Comparison of ENCODE assay signal across 25 mouse cellular contexts in genomic region chr16:11501611-11502010, GRCm38 (mm10).
DNase-seq lines count a peak whose midpoint lies in the region; ATAC-seq and TF ChIP-seq lines count a peak whose summit lies in the region.
"Had no signal": no experiment of that assay in that cellular context is flagged by ENCODE, and none has a peak within 500 bp of the region (broad histone marks: within the 10 kb centered on the region; RNA-seq: fewer than 3 reads in every experiment).

No protein-coding gene starts in this region.

- H3K36me3 ChIP-seq in heart, embryonic 13.5 days = no peaks in the 10 kb centered on the region
- no peaks in the 10 kb centered on the region for H3K36me3 ChIP-seq in kidney, embryonic 15.5 days
- H3K36me3 ChIP-seq: embryonic facial prominence, embryonic 13.5 days; hindbrain, embryonic 10.5 days; intestine, embryonic 15.5 days; midbrain, embryonic 10.5 days had no signal

- no peak overlapping the region for H3K9ac ChIP-seq in heart, embryonic 13.5 days
- H3K9ac ChIP-seq in kidney, embryonic 15.5 days = no peak overlapping the region
- H3K9ac ChIP-seq: embryonic facial prominence, embryonic 13.5 days; forebrain, embryonic 13.5 days; intestine, embryonic 15.5 days; liver, postnatal 0 days had no signal

- H3K9me3 ChIP-seq in heart, embryonic 13.5 days = no peaks in the 10 kb centered on the region
- no peaks in the 10 kb centered on the region for H3K9me3 ChIP-seq in kidney, embryonic 15.5 days (replicated peaks)
- H3K9me3 ChIP-seq: embryonic facial prominence, embryonic 13.5 days; forebrain, embryonic 13.5 days; hindbrain, embryonic 10.5 days; intestine, embryonic 15.5 days; midbrain, embryonic 10.5 days had no signal

- H3K4me3 ChIP-seq in heart, embryonic 13.5 days = no peak overlapping the region
- no peak overlapping the region for H3K4me3 ChIP-seq in kidney, embryonic 15.5 days (replicated peaks)
- H3K4me3 ChIP-seq: embryonic facial prominence, embryonic 13.5 days; erythroblast, embryonic 14.5 days; forebrain, embryonic 13.5 days; hindbrain, embryonic 10.5 days; intestine, embryonic 15.5 days; layer of hippocampus, adult 2 months; midbrain, embryonic 10.5 days had no signal

- TF ChIP-seq CTCF in Patski (IDR thresholded peaks at IDR 0.05) = no peak

- 47% methylated on average over 2 of the region's 2 CpGs for WGBS in heart, embryonic 13.5 days
- 66% methylated on average over 2 of the region's 2 CpGs for WGBS in kidney, embryonic 15.5 days

- DNase-seq in heart, adult 9 months (ENCODE audit: low spot score in 2 of 2) = no peak
- no peak for DNase-seq in kidney, postnatal 4 days
- no peak for DNase-seq in Patski (ENCODE audit: low read depth, low spot score)
- peak; percentile 25 for DNase-seq in retina, postnatal 1 day
- DNase-seq in cerebellum, adult 11-12 months = no peak
- DNase-seq: adrenal gland, adult 8-10 months; cerebellum, adult 18-20 months; cerebellum, postnatal 14 days; gastrocnemius, postnatal 10 days; kidney, postnatal 10 days; liver, postnatal 0 days; lung, postnatal 10 days; right cerebral cortex, postnatal 14 days had no signal

- POLR2A ChIA-PET in Patski (lab: Charles Lee) = interaction anchor here (5.6 kb wide), 1 partner anchor 27 kb away, joined by 29 read pairs; no protein-coding TSS in a partner anchor

- H3K4me2 ChIP-seq in heart, embryonic 13.5 days = no peak overlapping the region; the same call in 1 of the 2 replicates
- no peak overlapping the region for H3K4me2 ChIP-seq in kidney, embryonic 15.5 days
- H3K4me2 ChIP-seq: embryonic facial prominence, embryonic 13.5 days; forebrain, embryonic 13.5 days; intestine, embryonic 15.5 days; liver, embryonic 11.5 days had no signal

- peaks cover 75% of the 10 kb centered on the region for H3K4me1 ChIP-seq in heart, embryonic 13.5 days
- H3K4me1 ChIP-seq in kidney, embryonic 15.5 days = peaks cover 48% of the 10 kb centered on the region

- no peaks in the 10 kb centered on the region for H3K27me3 ChIP-seq in heart, embryonic 13.5 days (replicated peaks)
- H3K27me3 ChIP-seq in kidney, embryonic 15.5 days = no peaks in the 10 kb centered on the region
- H3K27me3 ChIP-seq in Patski = no peaks in the 10 kb centered on the region
- H3K27me3 ChIP-seq: embryonic facial prominence, embryonic 13.5 days; forebrain, embryonic 13.5 days; intestine, embryonic 15.5 days had no signal

- no peak for ATAC-seq in heart, embryonic 13.5 days (ENCODE audit: extremely low read depth, insufficient number of reproducible peaks, low FRiP score, low TSS enrichment)
- no peak for ATAC-seq in kidney, embryonic 15.5 days (replicated peaks; ENCODE audit: low FRiP score)
- ATAC-seq in Patski = peak; percentile 41
- ATAC-seq: forebrain, embryonic 13.5 days; hindbrain, embryonic 16.5 days; intestine, embryonic 15.5 days; liver, postnatal 0 days; midbrain, embryonic 16.5 days had no signal

- CTCF ChIA-PET in Patski (lab: Charles Lee) = interaction anchor here (1.0 to 4.3 kb wide), 3 partner anchors 20 to 32 kb away, joined by 4 to 36 read pairs (median 30); no protein-coding TSS in a partner anchor

- H3K27ac ChIP-seq in heart, embryonic 13.5 days (replicated peaks) = peak overlapping the region; percentile 79
- peak overlapping the region; percentile 23; the same call in 1 of the 2 replicates for H3K27ac ChIP-seq in kidney, embryonic 15.5 days
- H3K27ac ChIP-seq: embryonic facial prominence, embryonic 13.5 days; forebrain, embryonic 13.5 days; hindbrain, embryonic 10.5 days; intestine, embryonic 15.5 days; layer of hippocampus, adult 2 months; midbrain, embryonic 10.5 days had no signal

- in situ Hi-C loops in Patski (cut with MboI; ENCODE audit: low pct_unique_long_range_greater_than_20kb) = no loop called here
